Mouse (Mus musculus) right cerebral cortex, postnatal 14 days (tissue): ENCODE results near the gene Ralgps1.
"Not testable (repeated sequence)": the region's sequence is repeated elsewhere in the genome, so short reads cannot be mapped to it uniquely, and the experiment has no call there.

Experiments
- DNase-seq: peaks from one replicate; pipeline ENCODE4 v3.0.0; 2022

Gene Ralgps1

DNA sequence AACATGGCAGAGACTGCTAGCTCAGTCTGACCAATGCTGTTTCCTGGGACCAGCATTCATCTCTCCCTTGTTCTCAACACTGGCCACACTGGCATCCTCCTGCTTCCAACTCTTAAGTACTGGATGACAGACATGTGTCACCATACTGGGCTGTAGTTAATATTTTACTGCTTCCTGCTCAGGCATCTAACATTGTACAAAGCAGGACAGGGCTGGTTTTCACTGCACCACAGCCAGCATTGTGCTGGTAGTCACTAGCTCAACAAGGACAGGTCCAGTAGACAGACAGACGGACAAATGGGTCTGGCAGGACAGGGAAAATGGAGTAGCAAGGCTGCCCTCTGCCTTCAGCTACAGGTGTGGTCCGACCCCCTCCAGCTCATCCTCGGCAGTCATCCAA lies 10.7 kb downstream of the Ralgps1 start:
- no peak for DNase-seq

DNA sequence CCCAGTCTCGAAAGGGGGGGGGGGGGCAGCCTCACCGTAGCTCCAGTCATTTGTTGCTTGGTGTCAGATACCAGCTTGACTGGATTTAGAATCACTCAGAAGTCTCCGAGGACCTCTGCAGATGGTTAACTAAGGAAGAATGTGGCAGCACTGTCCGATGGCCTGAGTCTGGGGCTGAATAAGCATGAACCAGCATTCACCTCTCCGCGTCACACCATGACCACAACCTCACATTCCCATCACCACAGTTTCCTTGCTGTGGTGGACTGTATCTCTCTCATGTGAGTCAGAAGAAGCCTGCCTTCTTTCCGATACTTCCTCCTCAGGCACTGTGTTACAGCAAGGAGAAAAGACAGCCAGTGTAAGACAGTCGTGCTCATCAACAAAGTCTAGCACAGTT lies 12.1 kb downstream of the Ralgps1 start:
- no peak for DNase-seq

DNA sequence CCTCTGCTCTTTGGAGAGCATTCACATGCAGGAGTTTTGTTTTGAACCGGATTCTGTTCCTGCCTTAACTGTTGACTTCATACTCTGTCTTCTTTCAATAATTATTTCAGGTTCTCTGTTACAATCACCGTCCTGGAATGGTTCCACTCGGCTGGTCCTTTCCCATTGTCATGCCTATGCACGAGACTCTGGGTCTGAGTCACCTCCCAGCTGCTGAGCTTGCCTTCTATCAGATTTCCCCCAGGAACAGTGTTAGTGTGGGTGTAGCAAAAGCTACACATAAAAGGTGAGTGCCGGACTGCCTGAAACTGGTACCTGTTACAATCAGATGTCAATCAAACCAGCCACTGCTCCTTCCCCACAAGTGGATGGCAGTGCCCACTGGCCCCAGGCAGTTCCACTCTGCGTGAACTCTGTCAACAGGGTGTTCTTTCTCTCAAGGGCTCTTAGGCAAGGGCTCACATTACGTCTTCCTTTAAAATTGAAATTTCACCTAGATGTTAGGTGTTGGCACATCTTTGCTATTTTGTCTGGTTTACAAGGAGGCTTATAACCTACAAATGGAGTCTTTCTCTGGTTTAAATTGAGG lies 13.9 kb downstream of the Ralgps1 start:
- DNase-seq = no peak

DNA sequence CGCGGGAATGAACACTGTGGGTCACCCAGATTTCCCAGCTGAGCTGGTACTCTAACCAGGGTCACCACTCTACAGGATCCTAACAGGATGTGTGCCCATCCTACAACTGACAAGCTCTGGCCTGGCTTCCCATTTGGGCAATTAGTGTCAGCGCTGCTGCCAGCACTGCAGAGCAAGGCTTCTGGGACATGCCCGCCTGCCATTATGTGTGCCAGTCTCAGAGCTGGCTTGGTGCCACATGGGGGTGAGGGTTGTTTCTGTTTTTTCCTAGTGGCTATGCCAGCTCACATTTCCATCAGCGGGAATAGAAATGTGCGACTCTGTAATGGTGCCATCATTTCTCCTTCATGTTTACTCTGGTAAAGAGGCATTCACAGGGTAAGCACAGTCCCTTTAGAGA lies 15.7 kb downstream of the Ralgps1 start:
- DNase-seq = peak; percentile 76

DNA sequence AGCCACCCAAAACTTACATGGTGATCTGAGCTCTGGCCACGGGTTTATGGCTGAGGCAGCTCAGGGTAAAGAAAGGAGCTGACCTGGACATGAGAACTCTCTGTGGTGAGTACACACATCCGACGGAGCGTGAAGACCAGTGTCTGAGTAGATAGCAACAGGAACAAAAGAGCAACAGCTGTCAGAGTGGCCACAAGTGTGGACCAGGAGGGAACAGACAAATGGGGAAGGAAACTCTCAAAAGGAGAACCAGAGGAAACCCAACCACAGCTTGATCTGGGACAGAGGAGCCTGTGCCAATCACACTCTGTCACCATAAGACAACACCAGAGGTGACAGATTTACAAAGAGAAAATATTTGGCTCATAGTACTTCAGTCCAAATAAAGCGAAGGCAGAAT lies 17.9 kb downstream of the Ralgps1 start:
- no peak for DNase-seq

- DNase-seq = no peak
These were observed 19.8 kb downstream of the Ralgps1 start for GRCm38 (mm10) chr2:33351449-33351848.

DNA sequence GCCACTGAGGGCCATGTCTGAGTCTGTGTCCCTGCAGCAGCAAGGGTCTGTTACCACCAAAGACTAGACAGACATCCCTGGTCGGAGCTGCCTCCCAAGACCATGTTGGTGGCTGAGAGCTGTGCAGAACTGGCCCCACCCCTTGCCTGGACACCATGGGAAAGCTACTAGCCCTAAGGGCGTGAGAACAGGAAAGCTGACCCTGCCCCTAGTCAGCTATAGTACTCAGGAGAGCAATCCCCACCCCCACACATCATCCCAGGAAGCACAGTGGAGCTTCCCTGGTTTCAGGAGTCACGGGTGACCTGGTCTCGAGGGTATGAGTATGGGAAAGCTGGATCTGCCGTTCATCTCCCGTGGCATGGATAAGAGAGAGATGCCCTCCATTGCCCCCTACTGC lies 20.4 kb downstream of the Ralgps1 start:
- DNase-seq = no peak

GRCm38 (mm10) chr2:33349581-33349980 lies 21.7 kb downstream of the Ralgps1 start:
- DNase-seq = no peak

DNA sequence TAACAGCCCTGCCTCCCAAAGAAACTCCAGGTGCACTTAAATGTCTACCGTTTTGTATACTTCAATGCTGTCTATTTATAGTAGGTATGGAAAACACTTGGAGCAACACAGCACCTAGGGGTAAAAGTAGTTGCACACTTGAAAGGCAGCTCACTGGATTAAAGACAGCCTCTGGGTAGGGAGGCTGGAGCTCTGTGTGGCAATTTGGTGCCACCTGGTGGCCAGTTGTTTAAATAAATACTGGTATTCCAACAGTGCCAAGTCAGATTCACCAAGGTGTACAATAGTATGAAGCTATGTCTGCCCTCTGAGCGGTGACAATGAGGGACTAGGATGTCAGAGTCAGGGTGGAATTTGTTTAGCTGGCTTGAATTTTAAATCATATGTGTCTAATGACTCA lies 22.2 kb downstream of the Ralgps1 start:
- DNase-seq = peak; percentile 81

DNA sequence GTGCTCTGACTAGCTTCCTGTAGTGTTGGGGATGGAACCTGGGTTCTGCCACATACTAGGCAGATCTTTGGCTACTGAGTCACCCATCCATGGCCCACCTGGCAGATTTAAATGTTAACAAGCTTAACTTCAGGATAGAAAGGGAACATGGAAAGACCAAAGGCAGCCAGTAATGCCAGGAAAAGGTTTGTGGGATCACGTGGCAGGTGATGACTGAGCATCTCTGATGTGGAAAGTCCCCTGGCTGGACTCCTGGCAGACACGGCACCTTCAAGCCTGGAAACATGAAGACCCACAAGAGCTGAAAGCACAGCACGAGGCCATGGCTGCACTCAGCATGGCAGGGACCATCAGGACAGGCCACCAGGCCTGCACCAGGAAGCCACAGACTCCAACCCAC lies 23.0 kb downstream of the Ralgps1 start:
- no peak for DNase-seq

- peak; percentile 78 for DNase-seq
These were observed 23.7 kb downstream of the Ralgps1 start for GRCm38 (mm10) chr2:33347607-33348006.

DNA sequence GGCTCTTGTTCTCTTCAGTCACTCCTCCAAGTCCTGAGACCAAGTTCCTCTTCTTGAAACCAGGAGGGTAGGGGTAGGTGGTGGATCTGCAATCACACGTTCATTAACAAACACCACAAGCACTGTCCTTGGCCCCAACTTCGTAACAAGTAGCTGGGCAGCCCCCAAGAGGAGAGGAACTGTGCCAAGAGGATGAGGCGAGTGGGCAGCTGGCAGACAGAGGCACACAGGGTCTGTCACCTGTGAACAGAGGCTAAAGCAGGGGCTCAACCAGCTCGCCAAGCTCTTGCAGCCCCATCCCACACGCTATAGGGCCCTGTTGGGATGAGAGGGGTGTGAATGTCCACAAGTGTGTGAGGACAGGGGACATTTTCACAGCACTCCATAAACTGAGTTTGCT lies 24.5 kb downstream of the Ralgps1 start:
- DNase-seq = no peak

- DNase-seq = no peak
These were observed 25.3 kb downstream of the Ralgps1 start for GRCm38 (mm10) chr2:33345956-33346355.

- no peak for DNase-seq
These were observed 25.8 kb downstream of the Ralgps1 start for GRCm38 (mm10) chr2:33345475-33345874.

DNA sequence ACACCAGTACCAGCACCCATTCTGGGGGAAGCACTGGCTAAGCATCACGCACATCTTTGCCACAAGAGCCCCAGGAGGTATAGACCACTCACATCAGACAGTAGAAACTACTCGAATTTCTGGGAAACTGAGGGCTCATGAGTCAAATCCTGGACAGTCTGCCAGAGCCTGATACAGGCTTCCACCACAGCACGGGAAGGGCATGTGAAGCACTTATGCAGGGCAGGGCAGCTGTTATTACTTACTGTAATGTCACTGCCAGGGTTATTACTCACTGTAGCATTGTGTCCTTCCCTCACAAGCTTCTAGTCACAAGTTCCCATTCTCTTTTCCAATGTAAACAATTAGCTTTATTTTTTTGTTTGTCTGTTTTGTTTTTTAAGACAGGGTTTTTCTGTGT lies 27.9 kb downstream of the Ralgps1 start:
- DNase-seq = no peak

DNA sequence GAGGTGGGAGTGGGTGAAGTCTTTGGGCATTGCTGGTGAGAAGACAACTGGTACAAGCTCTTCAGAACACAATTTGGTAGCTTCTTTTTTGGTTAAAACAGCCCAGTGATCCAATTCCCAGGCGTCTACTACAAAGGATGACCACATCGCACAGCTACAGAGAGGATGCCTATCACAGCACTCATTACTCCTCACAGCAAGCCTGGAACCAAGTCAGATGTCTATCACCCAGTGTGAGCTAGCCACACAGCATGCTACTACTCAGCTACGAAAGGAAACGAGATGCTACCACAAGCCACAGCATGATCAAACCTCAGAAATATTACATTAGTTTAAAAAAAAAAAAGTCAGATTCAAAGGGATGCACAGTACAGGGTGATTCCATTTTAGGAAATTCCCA lies 29.1 kb downstream of the Ralgps1 start:
- DNase-seq = no peak

DNA sequence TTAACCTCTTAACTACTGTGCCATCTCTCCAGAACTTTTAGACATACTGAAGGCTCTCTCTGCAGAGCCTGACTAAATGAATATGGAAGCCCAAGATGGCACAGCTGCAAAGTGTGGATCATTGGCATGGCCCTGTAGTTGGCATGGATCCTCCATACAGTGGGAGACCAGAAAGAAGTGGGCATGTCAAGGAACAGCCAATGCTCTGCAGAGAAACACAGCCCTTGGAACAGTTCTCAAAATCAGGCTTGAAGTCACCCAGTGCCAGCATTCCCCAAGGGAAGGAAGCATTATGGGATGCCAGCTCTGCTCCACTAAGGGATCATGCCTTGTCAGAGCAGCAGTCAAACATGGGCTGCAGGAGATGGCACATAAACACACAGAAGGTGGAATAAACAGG lies 35.5 kb downstream of the Ralgps1 start:
- no peak for DNase-seq

- no peak for DNase-seq
These were observed 41.7 kb downstream of the Ralgps1 start for GRCm38 (mm10) chr2:33329622-33330021.

DNA sequence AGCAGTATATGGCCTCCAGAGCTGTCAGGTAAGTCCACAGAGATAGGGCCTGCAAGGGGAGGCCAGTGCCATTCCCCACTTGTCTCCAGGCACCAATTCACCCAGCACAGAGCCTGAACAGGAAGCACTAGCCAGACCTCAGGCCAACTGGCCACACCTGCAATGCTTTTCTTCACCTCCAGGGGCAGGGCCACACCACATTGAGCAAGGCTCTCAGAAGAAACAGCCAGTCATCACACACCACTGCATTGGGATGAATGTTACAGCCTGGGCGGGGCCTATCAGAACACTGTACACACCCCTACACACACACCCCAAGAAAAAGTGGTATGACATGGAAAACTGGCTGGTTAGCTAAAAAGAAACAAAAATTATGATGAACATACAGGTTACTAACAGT lies 42.3 kb downstream of the Ralgps1 start:
- DNase-seq = no peak

GRCm38 (mm10) chr2:33325359-33325758 lies 45.9 kb downstream of the Ralgps1 start:
- DNase-seq = no peak

GRCm38 (mm10) chr2:33323799-33324595 lies 47.3 kb downstream of the Ralgps1 start:
- DNase-seq = no peak

DNA sequence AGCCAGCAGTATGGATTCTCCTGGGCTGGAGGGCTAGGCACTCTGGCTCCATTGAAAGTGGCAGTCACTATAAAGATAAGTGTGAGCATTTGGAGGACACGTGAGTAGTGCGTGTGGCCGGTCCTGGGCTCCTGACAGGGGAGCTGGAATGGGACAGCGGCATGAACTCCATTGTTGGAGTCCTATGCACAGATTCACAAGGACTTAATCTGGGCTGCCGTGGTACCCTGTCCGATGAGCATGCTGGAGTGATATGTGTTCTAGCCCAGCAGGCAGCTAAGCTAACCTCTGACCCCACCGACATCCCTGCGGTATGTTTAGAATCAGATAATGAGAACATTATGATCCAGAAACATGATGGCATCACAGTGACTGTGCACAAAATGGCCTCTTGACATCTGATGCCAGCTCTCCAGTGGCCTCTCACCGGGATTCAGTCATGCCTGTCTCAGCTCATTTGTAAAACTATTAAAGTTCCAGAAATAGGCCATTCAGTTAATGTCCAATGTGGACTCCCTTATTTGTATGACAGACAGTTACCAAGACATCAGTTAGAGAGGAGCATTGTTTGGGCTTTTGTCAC lies 48.2 kb downstream of the Ralgps1 start:
- DNase-seq = not testable (repeated sequence)

- no peak for DNase-seq
These were observed 49.6 kb downstream of the Ralgps1 start for GRCm38 (mm10) chr2:33321641-33322040.

GRCm38 (mm10) chr2:33321031-33321430 lies 50.3 kb downstream of the Ralgps1 start:
- DNase-seq = no peak
